Mouse (Mus musculus): ENCODE data around the gene Lipi. TPM values are rescaled to one million over a fixed set of nuclear protein-coding genes. Genes with fewer than 3 reads are reported as not detected.

The Lipi gene
- polyA plus RNA-seq, 1 experiment from 2014 or later: not detected

- ATAC-seq: no peak
- 86% methylated on average over 7 of the region's 7 CpGs for whole genome bisulfite sequencing
Observed at GRCm38 (mm10) chr16:75537784-75538565, 47.9 kb downstream of the Lipi start.

GRCm38 (mm10) chr16:75531705-75532104 is 54.2 kb downstream of the Lipi start:
- ATAC-seq: no peak
- no peaks in the 10 kb centered on the region for H3K9me3 ChIP-seq
- no peak overlapping the region for H3K4me2 ChIP-seq (replicated peaks)

More at GRCm38 (mm10) chr16:75537784-75538565, 47.9 kb downstream of the Lipi start:
- no peaks in the 10 kb centered on the region for H3K36me3 ChIP-seq
- H3K4me2 ChIP-seq (replicated peaks): no peak overlapping the region
- no peaks in the 10 kb centered on the region for H3K27me3 ChIP-seq
- H3K27ac ChIP-seq: no peak overlapping the region
- H3K9ac ChIP-seq (replicated peaks): no peak overlapping the region
- H3K4me3 ChIP-seq (replicated peaks): no peak overlapping the region
- H3K9me3 ChIP-seq: no peaks in the 10 kb centered on the region
- H3K4me1 ChIP-seq (replicated peaks): no peaks in the 10 kb centered on the region

DNA sequence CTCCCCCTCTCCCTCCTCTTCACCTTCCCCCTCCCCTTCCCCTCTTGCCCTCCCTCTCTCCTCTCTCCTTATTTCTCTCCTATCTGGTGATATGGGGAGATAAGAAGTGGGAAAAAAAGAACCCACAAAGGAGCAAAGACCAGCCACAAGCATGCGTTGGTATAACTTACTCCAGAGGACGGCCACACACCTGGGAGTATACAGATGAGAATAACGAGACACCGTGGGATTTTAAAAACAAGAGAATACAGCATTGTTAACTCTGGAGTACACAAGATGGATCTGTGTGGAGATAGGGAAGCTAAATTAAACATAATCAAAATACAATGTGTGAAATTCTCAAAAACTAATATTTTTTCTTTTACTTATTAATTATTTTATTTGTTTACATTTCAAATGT is 89.3 kb downstream of the Lipi start:
- 94% methylated on average over 4 of the region's 4 CpGs for WGBS
- H3K4me2 ChIP-seq (replicated peaks): no peak overlapping the region
- no peaks in the 10 kb centered on the region for H3K36me3 ChIP-seq
- H3K9ac ChIP-seq (replicated peaks): no peak overlapping the region
- 0 out of 2 replicates have a peak, but pooled peaks cover 8% of the 10 kb centered on the region for H3K4me1 ChIP-seq (replicated peaks)
- no peak for ATAC-seq
- no peaks in the 10 kb centered on the region for H3K9me3 ChIP-seq
- H3K4me3 ChIP-seq (replicated peaks): no peak overlapping the region
- H3K27me3 ChIP-seq: no peaks in the 10 kb centered on the region
- no peak overlapping the region for H3K27ac ChIP-seq

More at GRCm38 (mm10) chr16:75531705-75532104, 54.2 kb downstream of the Lipi start:
- no peaks in the 10 kb centered on the region for H3K36me3 ChIP-seq
- no peak overlapping the region for H3K27ac ChIP-seq
- no peak overlapping the region for H3K4me3 ChIP-seq (replicated peaks)
- 37% methylated on average over 1 of the region's 1 CpGs for WGBS
- no peaks in the 10 kb centered on the region for H3K27me3 ChIP-seq
- no peaks in the 10 kb centered on the region for H3K4me1 ChIP-seq (replicated peaks)
- H3K9ac ChIP-seq (replicated peaks): no peak overlapping the region

Other genes starting within 250 kb of the Lipi start
- 2.0 and 2.1 TPM in 2 replicates for gene Rbm11, start 6.8 kb upstream of the Lipi start, polyA plus RNA-seq (2015; fragmentation: Nextera tagmentation; extraction: Ambion mirVana)
- 40.8 and 43.1 TPM in 2 replicates for gene Hspa13, start 181.0 kb upstream of the Lipi start, polyA plus RNA-seq (2015; fragmentation: Nextera tagmentation; extraction: Ambion mirVana)